Mouse (Mus musculus) embryo, embryonic 11 days (tissue): ENCODE data around the gene Map3k21.

Experiments used
- DNase-seq: peaks from one replicate; pipeline ENCODE4 v3.0.0-alpha.2; 2015

Map3k21 gene

GRCm38 (mm10) chr8:125980826-125981225 is 70.6 kb downstream of the Map3k21 start:
- no peak for DNase-seq

- DNase-seq, result no peak
These were observed 73.3 kb downstream of the Map3k21 start for GRCm38 (mm10) chr8:125983515-125983914.

DNA sequence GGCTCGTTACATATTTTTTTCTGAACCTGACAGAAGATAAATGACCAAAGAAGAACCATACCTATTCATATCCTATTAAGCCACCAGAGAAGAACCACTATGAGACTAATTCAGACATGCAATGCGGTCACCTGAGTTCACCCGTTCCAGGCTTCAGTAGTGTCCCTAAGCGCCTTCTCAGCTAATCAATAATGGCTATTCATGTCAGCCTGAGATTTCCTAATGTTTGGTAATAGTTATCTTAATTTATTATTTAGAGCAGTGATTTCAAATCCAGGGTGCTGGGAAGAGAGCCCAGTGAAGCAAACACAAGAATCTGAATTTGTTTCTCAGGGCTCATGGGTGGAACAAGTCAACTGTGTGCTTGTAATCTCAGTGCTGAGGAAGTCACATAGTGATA is 73.9 kb downstream of the Map3k21 start:
- no peak for DNase-seq

DNA sequence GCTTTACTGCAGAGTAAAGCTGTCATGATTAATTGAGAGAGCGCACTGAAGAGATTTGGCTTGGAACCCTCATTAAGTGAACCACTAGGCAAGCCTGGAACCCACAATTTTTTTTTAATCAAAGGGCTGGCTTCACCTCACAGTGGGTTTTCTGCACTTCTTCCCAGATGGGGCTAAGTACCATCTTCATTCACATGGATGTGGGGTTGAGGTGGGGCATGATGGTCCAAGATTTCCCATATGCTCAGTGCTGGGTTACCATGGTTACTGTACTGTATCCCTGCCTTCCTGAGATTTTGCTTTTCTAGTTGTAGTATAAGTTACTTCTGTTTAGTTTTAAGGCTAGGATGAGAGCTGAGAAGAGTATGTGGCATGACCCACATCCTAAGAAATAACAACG is 75.1 kb downstream of the Map3k21 start:
- DNase-seq, result no peak

- DNase-seq, result no peak
These were observed 76.8 kb downstream of the Map3k21 start for GRCm38 (mm10) chr8:125986999-125987589.

GRCm38 (mm10) chr8:125987996-125988395 is 77.7 kb downstream of the Map3k21 start:
- DNase-seq, result no peak

DNA sequence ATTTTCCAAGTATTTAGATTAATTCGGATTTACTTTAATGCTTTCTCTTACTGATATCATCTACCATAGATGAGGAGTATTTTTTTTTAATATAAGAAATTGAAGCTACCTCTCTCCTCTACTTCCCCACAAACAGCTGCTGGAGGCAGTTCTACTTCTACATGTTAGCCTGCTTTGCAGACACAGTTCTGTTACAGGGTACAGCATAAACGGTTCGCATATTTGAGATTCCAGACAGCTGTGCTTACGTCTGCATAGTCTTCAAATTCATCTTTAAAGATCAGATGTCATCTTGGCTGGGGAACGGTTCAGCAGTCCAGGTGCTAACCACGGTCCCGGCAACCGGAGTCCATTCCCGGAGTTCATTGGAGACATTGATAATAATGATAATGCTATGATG is 83.4 kb downstream of the Map3k21 start:
- no peak for DNase-seq

DNA sequence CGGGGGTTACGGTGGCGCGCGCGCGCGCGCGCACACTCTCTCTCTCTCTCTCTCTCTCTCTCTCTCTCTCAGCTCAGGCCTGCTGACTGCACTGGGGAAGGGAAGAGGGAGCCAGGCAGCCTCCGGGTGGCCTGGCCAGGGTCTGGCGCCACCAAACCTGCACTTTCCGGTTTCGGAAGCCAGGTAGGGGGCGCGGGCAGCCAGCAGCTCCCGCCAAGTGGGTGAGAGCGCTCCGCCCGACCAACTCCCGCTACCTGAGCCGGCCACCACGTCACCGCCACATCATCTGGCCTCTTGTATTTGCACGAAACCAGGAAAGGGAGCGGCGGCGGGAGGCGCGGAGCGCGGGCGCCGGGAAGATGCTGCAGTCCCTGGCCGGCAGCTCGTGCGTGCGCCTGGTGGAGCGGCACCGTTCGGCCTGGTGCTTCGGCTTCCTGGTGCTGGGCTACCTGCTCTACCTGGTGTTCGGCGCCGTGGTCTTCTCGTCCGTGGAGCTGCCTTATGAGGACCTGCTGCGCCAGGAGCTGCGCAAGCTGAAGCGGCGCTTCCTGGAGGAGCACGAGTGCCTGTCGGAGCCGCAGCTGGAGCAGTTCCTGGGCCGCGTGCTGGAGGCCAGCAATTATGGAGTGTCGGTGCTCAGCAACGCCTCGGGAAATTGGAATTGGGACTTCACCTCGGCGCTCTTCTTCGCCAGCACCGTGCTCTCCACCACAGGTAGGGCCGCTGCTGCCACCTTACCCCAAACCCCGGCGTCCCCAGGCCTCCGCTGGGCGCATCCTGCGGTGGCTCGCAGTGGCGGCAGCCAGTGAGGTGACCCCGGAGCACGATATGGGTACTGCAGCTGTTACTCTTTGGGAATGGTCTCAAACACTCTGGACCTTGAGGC is 85.1 kb downstream of the Map3k21 start, which contains the start of gene Kcnk1:
Gene Kcnk1 (plus strand): TSS at position 70 of the 886 bp plus-strand sequence.
- peak; percentile 68 for DNase-seq

GRCm38 (mm10) chr8:125996031-125996839 is 86.0 kb downstream of the Map3k21 start:
- no peak for DNase-seq

GRCm38 (mm10) chr8:125996980-125997379 is 86.7 kb downstream of the Map3k21 start:
- no peak for DNase-seq
